Mouse (Mus musculus) forebrain, embryonic 10.5 days (tissue): ENCODE measurements around the gene Mtif3. TPM values are rescaled to one million over a fixed set of nuclear protein-coding genes. Genes with fewer than 3 reads are reported as not detected.

Source experiments
- DNase-seq: peaks from one replicate; pipeline ENCODE4 v3.0.0-alpha.2; 2017; ENCODE audit warnings: low spot score; ENCODE audit errors: extremely low spot score
- H3K27ac ChIP-seq: fragments of 300-500 bp; sonication (generic); 2 replicates; pipeline ENCODE4 v1.5.1; 2016; ENCODE audit warnings: mild to moderate bottlenecking
- H3K27me3 ChIP-seq: fragments of 300-500 bp; sonication (generic); 2 replicates; pipeline ENCODE4 v1.6.1; 2016; ENCODE audit warnings: mild to moderate bottlenecking; ENCODE audit not compliant: poor library complexity, severe bottlenecking
- H3K36me3 ChIP-seq: fragments of 300-500 bp; sonication (generic); replicated peaks from 2 replicates; pipeline ENCODE4 v1.6.1; 2016; ENCODE audit warnings: mild to moderate bottlenecking, moderate library complexity
- H3K4me1 ChIP-seq: fragments of 300-500 bp; sonication (generic); 2 replicates; pipeline ENCODE4 v1.6.1; 2016
- H3K4me3 ChIP-seq: fragments of 300-500 bp; sonication (generic); 2 replicates; pipeline ENCODE4 v1.5.1; 2016; ENCODE audit warnings: mild to moderate bottlenecking, moderate library complexity
- H3K9me3 ChIP-seq: fragments of 300-500 bp; sonication (generic); 2 replicates; pipeline ENCODE4 v1.6.1; 2016; ENCODE audit warnings: mild to moderate bottlenecking, moderate library complexity
- WGBS: fragments of 180-500 bp; shearing (Covaris S2); methylation state at CpG from one replicate; pipeline ENCODE4 v1.1.7; 2016; 5-methylcytosine and 5-hydroxymethylcytosine counted together
- polyA plus RNA-seq: library from polyadenylated mRNA; unstranded; fragments of >200 nt; fragmentation: Nextera tagmentation; extraction: Ambion mirVana; gene quantifications from 2 replicates; pipeline ENCODE4 v1.2.1, GENCODE M21; 2016

Gene Mtif3
- polyA plus RNA-seq, 1 experiment from 2014 or later: 20.7 TPM

GRCm38 (mm10) chr5:146904404-146904803 lies 59.2 kb downstream of the Mtif3 start:
- H3K9me3 ChIP-seq: no peaks in the 10 kb centered on the region
- H3K27ac ChIP-seq: no peak overlapping the region
- no peaks in the 10 kb centered on the region for H3K36me3 ChIP-seq
- WGBS: 42% methylated on average over 8 of the region's 8 CpGs
- H3K27me3 ChIP-seq: peaks cover 18% of the 10 kb centered on the region
- peaks cover 7% of the 10 kb centered on the region for H3K4me1 ChIP-seq
- H3K4me3 ChIP-seq: no peak overlapping the region
- DNase-seq: peak; percentile 57

Other genes with a start within 250 kb of the Mtif3 start
- 13.2 and 14.2 TPM in 2 replicates for gene Usp12, start 168.8 kb downstream of the Mtif3 start, polyA plus RNA-seq
- 529 and 540 TPM in 2 replicates for gene Rpl21, start 130.9 kb downstream of the Mtif3 start, polyA plus RNA-seq
- 37.4 and 39.5 TPM in 2 replicates for gene Rasl11a, start 118.7 kb downstream of the Mtif3 start, polyA plus RNA-seq
- 149 and 150 TPM in 2 replicates for gene Gtf3a, start 15.1 kb downstream of the Mtif3 start, polyA plus RNA-seq
- gene Lnx2, start 112.8 kb upstream of the Mtif3 start, polyA plus RNA-seq: 8.6 and 9.8 TPM in 2 replicates
- 129 and 132 TPM in 2 replicates for gene Polr1d, start 113.2 kb upstream of the Mtif3 start, polyA plus RNA-seq
- 2.4 and 3.0 TPM in 2 replicates for gene Gsx1, start 224.9 kb upstream of the Mtif3 start, polyA plus RNA-seq